Mouse (Mus musculus) forebrain, embryonic 10.5 days (tissue): ENCODE data around the gene 4933434E20Rik. TPM values are rescaled to one million over a fixed set of nuclear protein-coding genes. Genes with fewer than 3 reads are reported as not detected.

Experiments used
- DNase-seq: peaks from one replicate; pipeline ENCODE4 v3.0.0-alpha.2; 2017; ENCODE audit warnings: low spot score; ENCODE audit errors: extremely low spot score
- H3K27ac ChIP-seq: fragments of 300-500 bp; sonication (generic); 2 replicates; pipeline ENCODE4 v1.5.1; 2016; ENCODE audit warnings: mild to moderate bottlenecking
- H3K27me3 ChIP-seq: fragments of 300-500 bp; sonication (generic); 2 replicates; pipeline ENCODE4 v1.6.1; 2016; ENCODE audit warnings: mild to moderate bottlenecking; ENCODE audit not compliant: poor library complexity, severe bottlenecking
- H3K36me3 ChIP-seq: fragments of 300-500 bp; sonication (generic); replicated peaks from 2 replicates; pipeline ENCODE4 v1.6.1; 2016; ENCODE audit warnings: mild to moderate bottlenecking, moderate library complexity
- H3K4me1 ChIP-seq: fragments of 300-500 bp; sonication (generic); 2 replicates; pipeline ENCODE4 v1.6.1; 2016
- H3K4me3 ChIP-seq: fragments of 300-500 bp; sonication (generic); 2 replicates; pipeline ENCODE4 v1.5.1; 2016; ENCODE audit warnings: mild to moderate bottlenecking, moderate library complexity
- H3K9me3 ChIP-seq: fragments of 300-500 bp; sonication (generic); 2 replicates; pipeline ENCODE4 v1.6.1; 2016; ENCODE audit warnings: mild to moderate bottlenecking, moderate library complexity
- WGBS: fragments of 180-500 bp; shearing (Covaris S2); methylation state at CpG from one replicate; pipeline ENCODE4 v1.1.7; 2016; 5-methylcytosine and 5-hydroxymethylcytosine counted together
- microRNA counts: library from miRNA; unstranded; fragments of <30 nt; microRNA quantifications from one replicate; lab custom pipeline; 2017
- microRNA-seq: library from miRNA; unstranded; fragments of <30 nt; microRNA quantifications from one replicate; pipeline ENCODE4, GENCODE M21; 2017
- polyA plus RNA-seq: library from polyadenylated mRNA; unstranded; fragments of >200 nt; fragmentation: Nextera tagmentation; extraction: Ambion mirVana; gene quantifications from 2 replicates; pipeline ENCODE4 v1.2.1, GENCODE M21; 2016

The 4933434E20Rik gene
- polyA plus RNA-seq, 1 experiment from 2014 or later, result 210 TPM

- 85% methylated on average over 3 of the region's 3 CpGs for WGBS
- H3K4me3 ChIP-seq, result no peak overlapping the region
- no peak for DNase-seq
- no peak overlapping the region for H3K27ac ChIP-seq
- H3K9me3 ChIP-seq, result no peaks in the 10 kb centered on the region
- H3K36me3 ChIP-seq, result no peaks in the 10 kb centered on the region
- no peaks in the 10 kb centered on the region for H3K4me1 ChIP-seq
- no peaks in the 10 kb centered on the region for H3K27me3 ChIP-seq
Measured at GRCm38 (mm10) chr3:90115526-90115925, 64.1 kb downstream of the 4933434E20Rik start.

MicroRNAs within 50 kb of the gene (microRNA counts, 519-probe panel; counts per million panel counts)
- 341 counts per million, percentile 65 among the panel's probes with 10 or more counts for microRNA mmu-miR-190b (lab: Ali Mortazavi, UCI)

Small RNA genes within 50 kb of the gene (microRNA-seq; reads per million reads assigned to microRNA genes)
- gene Mir190b (33.8 reads per million, percentile 37 among the genes with 10 or more reads in this experiment), gene Mir7669 (2.4 reads per million)

Other genes with a start within 250 kb of the 4933434E20Rik start
- gene She, start 220.3 kb upstream of the 4933434E20Rik start, polyA plus RNA-seq, result 2.3 TPM in 2 replicates
- gene Il6ra, start 138.4 kb upstream of the 4933434E20Rik start, polyA plus RNA-seq, result 0.35 and 0.50 TPM in 2 replicates
- 11.2 and 14.4 TPM in 2 replicates for gene Atp8b2, start 88.1 kb upstream of the 4933434E20Rik start, polyA plus RNA-seq
- 175 and 194 TPM in 2 replicates for gene Hax1, start 52.9 kb upstream of the 4933434E20Rik start, polyA plus RNA-seq
- 220 and 222 TPM in 2 replicates for gene Ubap2l, start 992 bp downstream of the 4933434E20Rik start, polyA plus RNA-seq
- 579 and 590 TPM in 2 replicates for gene Tpm3, start 21.0 kb downstream of the 4933434E20Rik start, polyA plus RNA-seq
- gene Nup210l, start 52.5 kb downstream of the 4933434E20Rik start, polyA plus RNA-seq, result 0.61 and 0.64 TPM in 2 replicates
- 1,069 and 1,078 TPM in 2 replicates for gene Rps27, start 162.0 kb downstream of the 4933434E20Rik start, polyA plus RNA-seq
- 24.4 and 25.6 TPM in 2 replicates for gene Rab13, start 162.1 kb downstream of the 4933434E20Rik start, polyA plus RNA-seq
- gene Jtb, start 180.0 kb downstream of the 4933434E20Rik start, polyA plus RNA-seq, result 89.4 and 96.6 TPM in 2 replicates
- gene Creb3l4, start 191.9 kb downstream of the 4933434E20Rik start, polyA plus RNA-seq, result 4.5 and 5.8 TPM in 2 replicates
- 69.6 and 75.4 TPM in 2 replicates for gene Slc39a1, start 196.5 kb downstream of the 4933434E20Rik start, polyA plus RNA-seq
- 21.3 and 26.4 TPM in 2 replicates for gene Crtc2, start 202.5 kb downstream of the 4933434E20Rik start, polyA plus RNA-seq
- 7.0 and 7.2 TPM in 2 replicates for gene Dennd4b, start 213.5 kb downstream of the 4933434E20Rik start, polyA plus RNA-seq
- 12.4 and 14.4 TPM in 2 replicates for gene Gatad2b, start 241.5 kb downstream of the 4933434E20Rik start, polyA plus RNA-seq